9 mouse cellular contexts compared by ENCODE assay signal in the genomic region with DNA sequence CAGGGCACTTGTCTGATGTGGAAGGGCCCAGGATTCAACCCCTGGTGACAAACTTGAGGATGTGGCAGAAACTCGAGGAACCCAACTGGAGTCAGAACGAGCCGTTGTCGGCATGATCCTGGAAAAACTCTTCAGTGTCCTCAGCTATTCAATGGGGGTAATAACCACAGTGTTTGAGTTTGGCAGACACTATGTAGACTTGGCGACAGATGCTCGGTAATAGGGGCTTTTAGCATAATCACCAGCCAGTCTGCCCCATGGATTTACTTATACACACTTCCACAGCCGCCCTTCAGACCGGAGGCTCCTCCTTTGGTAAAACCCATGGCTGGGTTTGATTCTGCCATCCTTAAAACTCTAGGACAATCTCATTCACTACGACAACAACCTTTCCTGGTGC. TPM values are rescaled to one million over a fixed set of nuclear protein-coding genes. Genes with fewer than 3 reads are reported as not detected.
DNase-seq lines count a peak whose midpoint lies in the region; ATAC-seq and TF ChIP-seq lines count a peak whose summit lies in the region.
"Had no signal": no experiment of that assay in that cellular context is flagged by ENCODE, and none has a peak within 500 bp of the region (broad histone marks: within the 10 kb centered on the region; RNA-seq: fewer than 3 reads in every experiment).

No protein-coding gene starts in this region.

- 9% methylated on average over 9 of the region's 9 CpGs for WGBS in kidney, embryonic 16.5 days
- WGBS in heart, postnatal 0 days = 33% methylated on average over 9 of the region's 9 CpGs

- H3K9ac ChIP-seq in kidney, embryonic 16.5 days (replicated peaks; ENCODE audit: low read length) = peak overlapping the region; percentile 88
- 0 out of 2 replicates have a peak overlapping the region, but pooled peaks have one; percentile 71 for H3K9ac ChIP-seq in heart, postnatal 0 days (replicated peaks; ENCODE audit: low read depth, low read length)

- no peaks in the 10 kb centered on the region for H3K27me3 ChIP-seq in kidney, embryonic 16.5 days (ENCODE audit: insufficient read depth, low read length)
- no peaks in the 10 kb centered on the region for H3K27me3 ChIP-seq in heart, postnatal 0 days (ENCODE audit: control insufficient read depth, insufficient read depth, low read length)
- H3K27me3 ChIP-seq: Patski had no signal

- peak overlapping the region; percentile 93 for H3K27ac ChIP-seq in kidney, embryonic 16.5 days (ENCODE audit: low read length)
- no peak overlapping the region for H3K27ac ChIP-seq in cortical plate, adult 2 months (ENCODE audit: insufficient read depth, low read length)
- H3K27ac ChIP-seq in heart, postnatal 0 days (ENCODE audit: low read depth) = no peak overlapping the region

- H3K4me3 ChIP-seq in kidney, embryonic 16.5 days (ENCODE audit: low read length) = peak overlapping the region; percentile 88
- peak overlapping the region; percentile 72 for H3K4me3 ChIP-seq in cortical plate, adult 2 months (ENCODE audit: insufficient read depth, low read length)
- H3K4me3 ChIP-seq in heart, postnatal 0 days (ENCODE audit: low read depth, low read length) = peak overlapping the region; percentile 82

- DNase-seq in kidney, adult 9 months = no peak
- no peak for DNase-seq in heart, postnatal 0 days (ENCODE audit: low spot score)
- DNase-seq in mesoderm, embryonic 11.5 days (ENCODE audit: low read depth, low spot score) = peak; percentile 17
- peak; percentile 15 for DNase-seq in thymus, postnatal 14 days

- H3K4me1 ChIP-seq in kidney, embryonic 16.5 days (ENCODE audit: insufficient read depth, low read length) = peaks cover 13% of the 10 kb centered on the region; the same call in 1 of the 2 replicates
- H3K4me1 ChIP-seq in cortical plate, adult 2 months (ENCODE audit: control insufficient read depth, insufficient read depth, low read length) = peaks cover 3% of the 10 kb centered on the region; the same call in 1 of the 2 replicates
- H3K4me1 ChIP-seq in heart, postnatal 0 days (ENCODE audit: control insufficient read depth, insufficient read depth) = peaks cover 6% of the 10 kb centered on the region; the same call in 1 of the 2 replicates

- ATAC-seq in kidney, embryonic 16.5 days (ENCODE audit: low FRiP score, low TSS enrichment) = no peak
- ATAC-seq in heart, postnatal 0 days (ENCODE audit: insufficient read depth, low read depth) = no peak
- ATAC-seq in megakaryocyte-erythroid progenitor cell, adult 5-6 weeks (replicated peaks; ENCODE audit: low FRiP score, low TSS enrichment, poor library complexity, severe bottlenecking) = no peak
- ATAC-seq in CD4-positive, CD25-positive, alpha-beta regulatory T cell, adult 4 months = no peak
- ATAC-seq: Patski had no signal

- peak overlapping the region; percentile 77 for H3K4me2 ChIP-seq in kidney, embryonic 16.5 days (replicated peaks; ENCODE audit: low read depth, low read length)
- H3K4me2 ChIP-seq in heart, postnatal 0 days (ENCODE audit: low read depth, low read length) = peak overlapping the region; percentile 84

- no peak for TF ChIP-seq POLR2A in cortical plate, adult 2 months (IDR thresholded peaks at IDR 0.05; ENCODE audit: extremely low read depth, insufficient read depth, low read length)

- no peak for TF ChIP-seq CTCF in cortical plate, adult 2 months (IDR thresholded peaks at IDR 0.05; ENCODE audit: extremely low read depth, insufficient read depth, low read length)
- TF ChIP-seq CTCF in heart, postnatal 0 days (IDR thresholded peaks at IDR 0.05; ENCODE audit: low read depth) = no peak

- no peak for TF ChIP-seq EP300 in heart, postnatal 0 days (IDR thresholded peaks at IDR 0.05; ENCODE audit: low read depth)

- no peaks in the 10 kb centered on the region for H3K9me3 ChIP-seq in kidney, embryonic 16.5 days (ENCODE audit: low read length)
- H3K9me3 ChIP-seq in heart, postnatal 0 days (replicated peaks; ENCODE audit: control insufficient read depth, low read length) = no peaks in the 10 kb centered on the region

- H3K36me3 ChIP-seq in kidney, embryonic 16.5 days (ENCODE audit: insufficient read depth, low read length) = peaks cover 21% of the 10 kb centered on the region
- peaks cover 21% of the 10 kb centered on the region for H3K36me3 ChIP-seq in heart, postnatal 0 days (replicated peaks; ENCODE audit: control insufficient read depth, insufficient read depth, low read length)

RNA-seq across cellular contexts. Expression of a gene that starts 4.0 kb away (rescaled TPM):
- 74.8 and 77.9 TPM in 2 replicates for polyA plus RNA-seq in kidney, embryonic 16.5 days (2015; fragmentation: Nextera tagmentation; extraction: Ambion mirVana)
- 9.5 and 10.9 TPM in 2 replicates for polyA plus RNA-seq in cortical plate, adult 2 months (2012; rRNA removed)
- total RNA-seq in heart, postnatal 0 days (2014; rRNA removed; ENCODE audit: low replicate concordance) = 9.4 and 10.5 TPM in 2 replicates
- 8.7 and 10.7 TPM in 2 replicates for polyA plus RNA-seq in heart, postnatal 0 days (2015; fragmentation: Nextera tagmentation; extraction: Ambion mirVana)
- 3.3 and 5.2 TPM in 2 replicates for total RNA-seq in megakaryocyte-erythroid progenitor cell, adult 5-6 weeks (2014; fragmentation: Nextera tagmentation)
- total RNA-seq in megakaryocyte-erythroid progenitor cell, adult 5-6 weeks (2017) = 3.1 and 9.4 TPM in 2 replicates
- polyA plus RNA-seq in CD4-positive, CD25-positive, alpha-beta regulatory T cell, adult 4 months (2017; shearing (Covaris generic)) = not detected

Comparison
In these comparisons a context has a peak if more than half of its experiments do, and no peak if none do; other contexts are left out.
1. DNase-seq: peak in mesoderm, embryonic 11.5 days (single experiment) and thymus, postnatal 14 days (single experiment); none in kidney, adult 9 months (single experiment) and heart, postnatal 0 days (single experiment).
2. Peak in every context shown above with its lines, with median percentiles within 50 percentile points of each other: H3K4me3 ChIP-seq.